Comparison of ENCODE assay signal across 17 mouse cellular contexts in the genomic region with DNA sequence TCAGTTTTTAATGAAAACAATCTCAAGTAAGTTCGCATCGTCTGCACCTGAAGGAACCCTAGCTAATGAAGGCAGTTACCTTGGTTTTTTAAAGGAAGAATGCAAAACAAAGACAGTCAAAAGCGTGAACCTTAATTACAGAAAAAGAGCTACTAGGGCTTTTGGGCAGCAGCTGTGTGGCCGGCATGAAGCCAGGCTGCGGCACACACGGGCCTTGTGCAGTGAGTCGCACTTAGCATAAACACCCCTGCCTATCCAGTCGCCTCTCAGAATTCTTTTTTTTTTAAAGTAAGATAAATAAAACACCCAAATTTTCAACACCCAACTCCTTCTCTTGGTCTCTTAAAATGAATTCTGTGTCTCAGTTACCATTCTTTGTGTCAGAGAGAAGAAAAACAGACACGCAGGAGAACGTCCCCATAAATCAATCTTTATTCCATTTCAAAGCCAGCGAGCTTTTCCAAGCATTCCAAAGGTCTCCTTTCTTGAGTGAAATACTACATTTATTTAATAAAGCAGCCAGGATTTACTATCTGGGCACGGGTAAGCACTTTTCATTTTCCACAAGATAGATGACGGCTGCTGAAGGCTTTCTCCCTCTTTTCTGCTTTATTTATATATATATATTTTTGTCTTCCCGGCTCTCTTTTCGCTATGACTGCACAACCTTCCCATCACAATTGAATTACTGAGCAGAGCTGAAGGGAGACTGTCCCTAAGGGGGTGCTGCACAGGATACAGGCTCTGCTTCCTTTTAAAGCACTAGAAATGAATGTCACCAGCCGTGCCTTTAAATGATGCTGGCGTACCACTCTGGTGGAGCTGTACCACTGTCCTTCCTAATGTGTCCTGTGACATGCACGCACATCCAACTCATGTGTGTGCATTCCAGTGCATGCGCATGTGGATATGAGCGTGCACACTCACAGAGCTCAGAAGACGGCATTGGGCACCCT. TPM values are rescaled to one million over a fixed set of nuclear protein-coding genes. Genes with fewer than 3 reads are reported as not detected.
DNase-seq lines count a peak whose midpoint lies in the region; ATAC-seq and TF ChIP-seq lines count a peak whose summit lies in the region.
"Had no signal": no experiment of that assay in that cellular context is flagged by ENCODE, and none has a peak within 500 bp of the region (broad histone marks: within the 10 kb centered on the region; RNA-seq: fewer than 3 reads in every experiment).

No protein-coding gene starts in this region.

- TF ChIP-seq POLR2A in brain, embryonic 14.5 days (IDR thresholded peaks at IDR 0.05; ENCODE audit: borderline replicate concordance, extremely low read depth, insufficient read depth, insufficient read length, poor library complexity, severe bottlenecking) = no peak

- peaks cover 31% of the 10 kb centered on the region for H3K4me1 ChIP-seq in hindbrain, embryonic 13.5 days (replicated peaks)
- H3K4me1 ChIP-seq in hindbrain, embryonic 11.5 days (replicated peaks; ENCODE audit: control insufficient read depth, insufficient read depth, low read length) = no peaks in the 10 kb centered on the region
- peaks cover 36% of the 10 kb centered on the region for H3K4me1 ChIP-seq in limb, embryonic 10.5 days
- H3K4me1 ChIP-seq: liver, embryonic 15.5 days had no signal

- 57% methylated on average over 21 of the region's 21 CpGs for WGBS in hindbrain, embryonic 13.5 days
- 76% methylated on average over 21 of the region's 21 CpGs for WGBS in hindbrain, embryonic 11.5 days
- WGBS in limb, embryonic 10.5 days = 54% methylated on average over 21 of the region's 21 CpGs

- TF ChIP-seq CTCF in brain, embryonic 14.5 days (IDR thresholded peaks at IDR 0.05; ENCODE audit: borderline replicate concordance, extremely low read depth, insufficient read depth, insufficient read length) = no peak

- H3K4me3 ChIP-seq in hindbrain, embryonic 13.5 days = no peak overlapping the region
- H3K4me3 ChIP-seq in hindbrain, embryonic 11.5 days (ENCODE audit: low read depth, low read length) = no peak overlapping the region
- H3K4me3 ChIP-seq in limb, embryonic 10.5 days = no peak overlapping the region
- H3K4me3 ChIP-seq: heart, adult 2 months; liver, embryonic 15.5 days had no signal

- no peaks in the 10 kb centered on the region for H3K27me3 ChIP-seq in hindbrain, embryonic 13.5 days
- no peaks in the 10 kb centered on the region for H3K27me3 ChIP-seq in hindbrain, embryonic 11.5 days (ENCODE audit: control insufficient read depth, insufficient read depth, low read length)
- H3K27me3 ChIP-seq in limb, embryonic 10.5 days (ENCODE audit: low read depth, poor library complexity, severe bottlenecking) = no peaks in the 10 kb centered on the region
- H3K27me3 ChIP-seq: liver, embryonic 15.5 days had no signal

- peak; percentile 54; the same call in 1 of the 2 replicates for ATAC-seq in hindbrain, embryonic 13.5 days (ENCODE audit: low FRiP score)
- ATAC-seq in hindbrain, embryonic 11.5 days (ENCODE audit: low FRiP score) = no peak

- H3K36me3 ChIP-seq in hindbrain, embryonic 13.5 days = no peaks in the 10 kb centered on the region
- H3K36me3 ChIP-seq in hindbrain, embryonic 11.5 days (ENCODE audit: control insufficient read depth, insufficient read depth, low read length) = no peaks in the 10 kb centered on the region
- H3K36me3 ChIP-seq in limb, embryonic 10.5 days = no peaks in the 10 kb centered on the region
- H3K36me3 ChIP-seq: liver, embryonic 15.5 days had no signal

- H3K9me3 ChIP-seq in hindbrain, embryonic 13.5 days = no peaks in the 10 kb centered on the region
- no peaks in the 10 kb centered on the region for H3K9me3 ChIP-seq in hindbrain, embryonic 11.5 days (ENCODE audit: control insufficient read depth, low read length)
- H3K9me3 ChIP-seq in limb, embryonic 10.5 days (replicated peaks) = no peaks in the 10 kb centered on the region

- no peak for DNase-seq in hindbrain, embryonic 11.5 days (ENCODE audit: low spot score)
- DNase-seq in lung, postnatal 10 days = peak; percentile 8
- DNase-seq in lung, postnatal 14 days = no peak
- peak; percentile 75 for DNase-seq in brain, embryonic 14.5 days (ENCODE audit: low read depth)
- DNase-seq in limb, embryonic 10.5 days (ENCODE audit: low spot score) = no peak
- DNase-seq in ovary, adult 18-20 months (ENCODE audit: low spot score) = no peak
- no peak for DNase-seq in adrenal gland, postnatal 10 days
- DNase-seq: cerebellum, adult 9-10 months; embryo, embryonic 11 days; gastrocnemius, postnatal 10 days; heart, adult 2 months; kidney, postnatal 36 days; right cerebral cortex, postnatal 4 days had no signal

- no peak overlapping the region for H3K9ac ChIP-seq in hindbrain, embryonic 13.5 days
- H3K9ac ChIP-seq in hindbrain, embryonic 11.5 days (ENCODE audit: low read depth, low read length) = no peak overlapping the region
- H3K9ac ChIP-seq: liver, embryonic 15.5 days had no signal

- peak overlapping the region; percentile 24 for H3K27ac ChIP-seq in hindbrain, embryonic 13.5 days
- H3K27ac ChIP-seq in hindbrain, embryonic 11.5 days (ENCODE audit: low read depth, low read length) = no peak overlapping the region
- H3K27ac ChIP-seq in limb, embryonic 10.5 days = peak overlapping the region; percentile 42; the same call in 1 of the 2 replicates
- H3K27ac ChIP-seq: heart, adult 2 months; liver, embryonic 15.5 days had no signal

- no peak overlapping the region for H3K4me2 ChIP-seq in hindbrain, embryonic 13.5 days
- no peak overlapping the region for H3K4me2 ChIP-seq in hindbrain, embryonic 11.5 days (replicated peaks; ENCODE audit: low read depth, low read length)
- H3K4me2 ChIP-seq: liver, embryonic 15.5 days had no signal

RNA-seq across cellular contexts. Expression of gene Cbln4, which starts 39.0 kb away (rescaled TPM):
- polyA plus RNA-seq in hindbrain, embryonic 13.5 days (2015; fragmentation: Nextera tagmentation; extraction: Ambion mirVana) = 23.1 and 24.8 TPM in 2 replicates
- 3.8 and 4.1 TPM in 2 replicates for polyA plus RNA-seq in hindbrain, embryonic 11.5 days (2014; fragmentation: Nextera tagmentation; extraction: Ambion mirVana)
- 11.5 and 15.8 TPM in 2 replicates for polyA plus RNA-seq in brain, embryonic 14.5 days (2012; rRNA removed)
- polyA plus RNA-seq in limb, embryonic 10.5 days (2016; fragmentation: Nextera tagmentation; extraction: Ambion mirVana) = 0.41 and 2.2 TPM in 2 replicates
- not detected for total RNA-seq in adrenal gland, postnatal 10 days (2021)
- total RNA-seq: adrenal gland, adult 18-20 months; gastrocnemius, postnatal 10 days; heart, adult 2 months had no signal
- polyA plus RNA-seq: C2C12; heart, adult 2 months had no signal

Comparison
In these comparisons a context has a peak if more than half of its experiments do, and no peak if none do; other contexts are left out.
1. DNase-seq: peak in lung, postnatal 10 days (single experiment) and brain, embryonic 14.5 days (single experiment); none in hindbrain, embryonic 11.5 days (single experiment), lung, postnatal 14 days (single experiment), limb, embryonic 10.5 days (single experiment), ovary, adult 18-20 months (single experiment) and adrenal gland, postnatal 10 days (single experiment).